Mouse (Mus musculus) testis, adult 2 months (tissue): ENCODE data around the gene Tmem107.

ENCODE experiments used
- CTCF ChIP-seq: fragments of 200-500 bp; IDR thresholded peaks from 2 replicates; pipeline ENCODE4 v1.5.1; 2012; ENCODE audit warnings: low read depth, mild to moderate bottlenecking, inconsistent platforms, low read length, moderate library complexity; ENCODE audit not compliant: control insufficient read depth, insufficient read depth, insufficient replicate concordance
- POLR2A ChIP-seq: fragments of 200-500 bp; IDR thresholded peaks from 2 replicates; pipeline ENCODE4 v1.6.1; 2012; ENCODE audit warnings: low read depth, mild to moderate bottlenecking, inconsistent platforms, low read length, moderate library complexity; ENCODE audit not compliant: control insufficient read depth

GRCm38 (mm10) chr11:69104487-69104886 is 33.9 kb downstream of the Tmem107 start:
- TF ChIP-seq CTCF = no peak
- no peak for TF ChIP-seq POLR2A
